In genomic region chr16:4213799-4214551, GRCm38 (mm10) we compare ENCODE assay signal across 8 mouse cellular contexts. TPM values are rescaled to one million over a fixed set of nuclear protein-coding genes. Genes with fewer than 3 reads are reported as not detected.
DNase-seq lines count a peak whose midpoint lies in the region; ATAC-seq and TF ChIP-seq lines count a peak whose summit lies in the region.

Crebbp (minus strand) TSS chr16:4213997.

- DNase-seq in B cell, adult 2 months, result peak; percentile 90 to 91
- peak; percentile 94 for DNase-seq in brain, adult 2 months (ENCODE audit: low read depth, low spot score)
- DNase-seq in kidney, postnatal 0 days (ENCODE audit: low spot score), result peak; percentile 95
- peak; percentile 90 for DNase-seq in liver, embryonic 11.5 days (ENCODE audit: low spot score)
- DNase-seq in naive thymus-derived CD4-positive, alpha-beta T cell, adult 2 months (ENCODE audit: low read depth), result peak; percentile 96

- peak within 1 kb of the TSS; percentile 98 for H3K27ac ChIP-seq in heart, embryonic 12.5 days (ENCODE audit: poor library complexity, severe bottlenecking)
- peak within 1 kb of the TSS; percentile 99 for H3K27ac ChIP-seq in kidney, postnatal 0 days
- peak within 1 kb of the TSS; percentile 91 for H3K27ac ChIP-seq in liver, embryonic 11.5 days (ENCODE audit: low read depth, low read length)
- H3K27ac ChIP-seq in stomach, embryonic 14.5 days (ENCODE audit: low read length), result peak within 1 kb of the TSS; percentile 90

- H3K9ac ChIP-seq in heart, embryonic 12.5 days, result peak within 1 kb of the TSS; percentile 96
- peak within 1 kb of the TSS; percentile 98 for H3K9ac ChIP-seq in kidney, postnatal 0 days (ENCODE audit: low read depth, low read length)
- H3K9ac ChIP-seq in liver, embryonic 11.5 days (ENCODE audit: low read depth, low read length), result peak within 1 kb of the TSS; percentile 94
- peak within 1 kb of the TSS; percentile 98 for H3K9ac ChIP-seq in stomach, embryonic 14.5 days (replicated peaks; ENCODE audit: low read depth, low read length)

- H3K9me3 ChIP-seq in heart, embryonic 12.5 days (replicated peaks), result no peaks in the 10 kb centered on the region
- H3K9me3 ChIP-seq in kidney, postnatal 0 days (replicated peaks; ENCODE audit: low read length), result no peaks in the 10 kb centered on the region
- no peaks in the 10 kb centered on the region for H3K9me3 ChIP-seq in liver, embryonic 11.5 days (ENCODE audit: control insufficient read depth, low read length)
- H3K9me3 ChIP-seq in stomach, embryonic 14.5 days (ENCODE audit: control insufficient read depth, low read depth, low read length), result no peaks in the 10 kb centered on the region

- peak within 1 kb of the TSS; percentile 94 for H3K4me3 ChIP-seq in heart, embryonic 12.5 days
- H3K4me3 ChIP-seq in kidney, postnatal 0 days (replicated peaks; ENCODE audit: low read depth, low read length), result peak within 1 kb of the TSS; percentile 73
- peak within 1 kb of the TSS; percentile 73 for H3K4me3 ChIP-seq in liver, embryonic 11.5 days (ENCODE audit: low read depth, low read length)
- peak within 1 kb of the TSS; percentile 93 for H3K4me3 ChIP-seq in stomach, embryonic 14.5 days (ENCODE audit: low read depth, low read length)

- H3K36me3 ChIP-seq in heart, embryonic 12.5 days, result no peaks in the 10 kb centered on the region
- H3K36me3 ChIP-seq in kidney, postnatal 0 days (ENCODE audit: insufficient read depth, low read length), result no peaks in the 10 kb centered on the region
- no peaks in the 10 kb centered on the region for H3K36me3 ChIP-seq in liver, embryonic 11.5 days (ENCODE audit: control insufficient read depth, insufficient read depth, low read length)
- no peaks in the 10 kb centered on the region for H3K36me3 ChIP-seq in stomach, embryonic 14.5 days (ENCODE audit: control insufficient read depth, insufficient read depth, low read length)

- TF ChIP-seq CTCF in kidney, postnatal 0 days (IDR thresholded peaks at IDR 0.05; ENCODE audit: low read depth), result no peak

- peak; percentile 87 for ATAC-seq in erythroblast, adult 5-6 weeks (replicated peaks; ENCODE audit: low FRiP score, poor library complexity, severe bottlenecking)
- peak; percentile 93 for ATAC-seq in heart, embryonic 12.5 days (ENCODE audit: insufficient number of reproducible peaks, low FRiP score)
- peak; percentile 91 for ATAC-seq in kidney, postnatal 0 days (replicated peaks; ENCODE audit: low FRiP score, low read depth)
- ATAC-seq in liver, embryonic 11.5 days (replicated peaks; ENCODE audit: low FRiP score), result peak; percentile 90
- peak; percentile 93 for ATAC-seq in stomach, embryonic 14.5 days (ENCODE audit: insufficient number of reproducible peaks, insufficient read depth, low FRiP score, low read depth)

- H3K4me2 ChIP-seq in heart, embryonic 12.5 days, result peak within 1 kb of the TSS; percentile 91
- H3K4me2 ChIP-seq in kidney, postnatal 0 days (ENCODE audit: low read length), result peak within 1 kb of the TSS; percentile 85
- peak within 1 kb of the TSS; percentile 90 for H3K4me2 ChIP-seq in liver, embryonic 11.5 days
- H3K4me2 ChIP-seq in stomach, embryonic 14.5 days (replicated peaks; ENCODE audit: low read depth, low read length), result peak within 1 kb of the TSS; percentile 73

- 2% methylated on average over 77 of the region's 92 CpGs for WGBS in heart, embryonic 12.5 days
- 0% methylated on average over 64 of the region's 92 CpGs for WGBS in kidney, postnatal 0 days
- whole genome bisulfite sequencing in liver, embryonic 11.5 days, result under 1% methylated on average over 71 of the region's 92 CpGs
- under 1% methylated on average over 67 of the region's 92 CpGs for WGBS in stomach, embryonic 14.5 days

- peaks cover 17% of the 10 kb centered on the region for H3K4me1 ChIP-seq in heart, embryonic 12.5 days (replicated peaks)
- no peaks in the 10 kb centered on the region for H3K4me1 ChIP-seq in kidney, postnatal 0 days (replicated peaks; ENCODE audit: insufficient read depth, low read length)
- H3K4me1 ChIP-seq in liver, embryonic 11.5 days (replicated peaks; ENCODE audit: control insufficient read depth, insufficient read depth, low read length), result 0 out of 2 replicates have a peak, but pooled peaks cover 8% of the 10 kb centered on the region
- peaks cover 12% of the 10 kb centered on the region for H3K4me1 ChIP-seq in stomach, embryonic 14.5 days (ENCODE audit: control insufficient read depth, insufficient read depth, low read length)

- H3K27me3 ChIP-seq in heart, embryonic 12.5 days (replicated peaks), result peaks cover 12% of the 10 kb centered on the region; the same call in 1 of the 2 replicates
- no peaks in the 10 kb centered on the region for H3K27me3 ChIP-seq in kidney, postnatal 0 days (ENCODE audit: insufficient read depth, low read length)
- no peaks in the 10 kb centered on the region for H3K27me3 ChIP-seq in liver, embryonic 11.5 days (replicated peaks; ENCODE audit: control insufficient read depth, insufficient read depth, low read length)
- H3K27me3 ChIP-seq in stomach, embryonic 14.5 days (ENCODE audit: control insufficient read depth, insufficient read depth, low read length), result no peaks in the 10 kb centered on the region

RNA-seq across cellular contexts. Expression of gene Crebbp, which starts in this region (rescaled TPM):
- total RNA-seq in erythroblast, adult 5-6 weeks (2015; ENCODE audit: low replicate concordance), result 52.0 and 61.3 TPM in 2 replicates
- 88.4 and 209 TPM in 2 replicates for total RNA-seq in erythroblast, adult 5-6 weeks (2017; ENCODE audit: low replicate concordance)
- 23.2 and 30.1 TPM in 2 replicates for polyA plus RNA-seq in heart, embryonic 12.5 days (2016; fragmentation: Nextera tagmentation; extraction: Ambion mirVana)
- polyA plus RNA-seq in kidney, postnatal 0 days (2015; fragmentation: Nextera tagmentation; extraction: Ambion mirVana), result 28.8 and 29.9 TPM in 2 replicates
- 16.5 and 20.0 TPM in 2 replicates for polyA plus RNA-seq in liver, embryonic 11.5 days (2014; fragmentation: Nextera tagmentation; extraction: Ambion mirVana)
- polyA plus RNA-seq in stomach, embryonic 14.5 days (2014; fragmentation: Nextera tagmentation; extraction: Ambion mirVana), result 53.6 and 65.3 TPM in 2 replicates

Comparison
In these comparisons a context has a peak if more than half of its experiments do, and no peak if none do; other contexts are left out.
1. Peak in every context shown above with its lines: DNase-seq, ATAC-seq, H3K4me3 ChIP-seq and H3K27ac ChIP-seq.